Mouse (Mus musculus) lung, postnatal 4 days (tissue): ENCODE measurements around the gene Fam120a.

Source experiments
- DNase-seq, 2 experiments: peaks; one replicate each; pipeline ENCODE4 v3.0.0; 2021

Fam120a gene

DNA sequence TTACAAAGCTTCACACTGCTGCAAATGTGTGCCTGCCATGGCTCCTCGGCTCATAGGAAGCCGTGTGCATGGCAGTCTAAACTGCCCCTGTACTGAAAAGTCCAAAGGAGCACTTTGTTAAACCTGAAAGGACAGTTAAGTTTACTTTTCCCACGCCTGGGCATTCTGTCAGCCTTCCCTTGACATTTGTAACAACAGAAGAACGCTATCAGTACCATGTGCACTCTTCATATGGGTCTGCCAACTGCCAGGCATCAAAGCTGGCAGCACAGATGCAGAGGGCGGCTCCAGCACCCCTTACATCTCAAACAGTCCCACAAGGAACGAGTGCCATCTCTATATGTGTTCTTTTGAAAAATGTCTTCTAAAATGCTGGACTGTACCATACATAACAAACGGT, 56.4 kb downstream of the Fam120a start:
- DNase-seq: no peak

DNA sequence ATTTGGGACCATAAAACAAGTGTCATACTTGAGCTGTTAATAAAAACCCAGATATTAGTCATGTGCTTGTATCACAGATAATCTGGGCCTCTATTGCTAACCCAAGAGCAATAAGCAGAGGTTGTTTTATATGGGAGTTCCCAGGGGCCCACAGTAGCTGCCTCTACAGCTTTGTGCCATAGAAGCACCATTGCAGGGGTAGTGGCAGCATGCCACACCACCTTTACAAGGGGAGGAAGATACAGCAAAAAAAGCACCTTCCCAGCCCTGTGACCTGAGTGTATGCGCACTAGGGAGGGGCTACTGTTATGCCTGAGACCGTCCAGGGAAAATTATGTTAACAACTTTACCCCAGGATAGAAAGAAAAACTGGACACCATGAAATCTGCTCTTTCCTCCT, 62.4 kb downstream of the Fam120a start:
- DNase-seq: no peak

DNA sequence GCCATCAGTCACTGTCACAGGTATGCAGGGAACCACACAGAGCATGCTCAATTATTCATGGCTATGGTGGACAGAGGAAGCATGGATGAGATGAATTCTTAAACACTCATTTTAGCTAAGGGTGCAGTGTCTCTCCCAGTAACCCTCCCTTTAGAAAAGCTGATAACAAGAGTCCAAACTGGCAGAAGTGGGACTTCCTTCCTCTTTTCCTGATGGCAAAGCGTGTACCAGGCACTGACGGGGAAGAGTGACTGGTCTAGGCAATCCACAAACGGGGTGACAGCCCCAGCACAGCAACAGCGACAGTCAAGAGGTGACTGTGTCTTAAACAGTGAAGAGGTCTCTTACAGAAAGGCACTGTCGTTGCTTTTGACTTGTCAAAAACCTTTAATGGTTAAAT, 72.4 kb downstream of the Fam120a start:
- DNase-seq: no peak

DNA sequence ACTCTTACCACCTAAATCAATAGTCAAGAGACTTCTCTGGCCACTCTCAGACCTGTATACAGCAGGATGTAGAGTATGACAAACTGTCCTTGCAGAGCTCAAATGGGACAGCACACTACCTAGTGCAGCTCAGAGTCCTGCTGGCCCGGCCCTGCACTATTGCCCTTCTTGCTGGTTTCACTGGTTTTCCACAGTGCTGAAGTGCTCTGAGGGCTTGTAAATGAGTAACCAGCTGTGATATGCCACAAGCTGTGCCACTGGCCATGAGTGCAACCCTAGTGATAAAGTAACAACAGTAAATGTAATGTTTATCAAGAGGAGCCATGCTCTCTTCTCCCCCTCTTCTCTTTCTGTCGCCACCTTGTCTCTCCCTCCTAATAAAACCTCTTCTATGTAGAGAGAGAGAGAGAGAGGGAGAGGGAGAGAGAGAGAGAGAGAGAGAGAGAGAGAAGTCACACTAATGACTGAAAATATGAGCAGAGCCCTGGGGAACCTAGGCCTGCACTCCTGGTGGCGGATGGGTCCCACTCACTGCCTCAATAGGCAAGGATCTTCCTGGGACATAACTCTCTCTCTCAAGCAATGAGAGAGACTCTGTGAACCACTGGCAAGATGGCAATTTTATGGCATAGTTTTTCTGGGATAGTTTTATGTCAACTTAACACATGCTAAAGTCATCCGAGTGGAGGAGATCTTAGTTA, 77.4 kb downstream of the Fam120a start:
- peak in 1 of 2 experiments; percentile 31 for DNase-seq

DNA sequence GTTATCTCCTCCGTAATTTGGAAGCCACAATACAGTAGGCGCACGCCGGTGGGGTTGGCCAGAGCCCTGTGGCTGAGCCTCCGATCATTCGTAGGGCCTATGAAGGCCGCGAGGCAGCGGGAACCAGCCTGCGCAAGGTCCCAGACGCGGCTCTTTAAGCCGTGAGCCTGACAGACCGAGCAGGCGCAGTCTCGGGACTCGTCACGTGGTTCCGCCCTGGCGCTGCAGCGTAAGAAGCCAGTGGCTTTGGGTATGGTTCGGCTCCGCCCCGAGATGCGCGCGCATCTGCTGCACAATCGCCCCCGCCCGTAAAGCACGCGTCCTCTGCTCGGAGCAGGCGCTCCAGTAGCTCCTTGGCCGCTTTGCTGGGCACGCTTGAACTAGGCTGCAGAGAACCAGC, 89.3 kb downstream of the Fam120a start:
- peak; percentile 99 for DNase-seq

DNA sequence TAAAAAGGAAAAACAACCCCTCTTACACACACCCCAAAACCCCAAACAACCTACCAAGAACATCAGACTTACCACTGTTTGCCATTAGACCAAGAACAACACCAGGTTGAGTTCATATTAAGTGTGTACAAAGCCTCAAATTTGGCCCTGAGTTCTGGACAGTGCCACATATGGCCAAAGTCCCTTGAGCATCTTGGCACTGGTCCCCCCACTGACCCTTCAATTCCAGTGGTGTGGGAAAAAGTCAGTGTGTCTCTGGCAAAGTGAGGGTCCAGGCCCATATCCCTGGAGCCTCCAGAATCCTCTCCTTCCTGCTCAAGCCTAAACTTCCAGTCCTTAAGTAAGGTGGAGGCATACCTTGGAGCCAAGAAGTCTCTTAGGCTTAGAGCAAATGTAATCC, 90.0 kb downstream of the Fam120a start:
- no peak for DNase-seq

DNA sequence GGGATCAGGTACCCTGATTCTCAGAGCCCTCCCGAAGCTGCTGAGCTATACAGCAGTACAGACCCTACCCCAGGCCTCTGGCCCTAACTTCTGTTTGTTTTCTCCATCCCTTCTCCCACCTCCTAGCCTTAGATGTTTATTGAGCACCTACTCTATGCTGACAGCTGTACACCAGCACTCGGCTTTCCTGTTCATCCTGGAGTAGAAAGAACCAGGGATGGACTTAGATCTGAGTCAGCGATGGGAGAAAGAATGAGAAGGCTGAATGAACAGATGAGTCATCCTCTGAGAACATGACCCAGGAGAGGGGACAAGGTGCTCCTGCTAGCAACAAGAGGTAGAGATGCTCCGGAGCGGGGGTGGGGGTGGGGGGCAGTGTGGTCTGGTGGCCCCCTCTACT, 95.1 kb downstream of the Fam120a start:
- DNase-seq: no peak

DNA sequence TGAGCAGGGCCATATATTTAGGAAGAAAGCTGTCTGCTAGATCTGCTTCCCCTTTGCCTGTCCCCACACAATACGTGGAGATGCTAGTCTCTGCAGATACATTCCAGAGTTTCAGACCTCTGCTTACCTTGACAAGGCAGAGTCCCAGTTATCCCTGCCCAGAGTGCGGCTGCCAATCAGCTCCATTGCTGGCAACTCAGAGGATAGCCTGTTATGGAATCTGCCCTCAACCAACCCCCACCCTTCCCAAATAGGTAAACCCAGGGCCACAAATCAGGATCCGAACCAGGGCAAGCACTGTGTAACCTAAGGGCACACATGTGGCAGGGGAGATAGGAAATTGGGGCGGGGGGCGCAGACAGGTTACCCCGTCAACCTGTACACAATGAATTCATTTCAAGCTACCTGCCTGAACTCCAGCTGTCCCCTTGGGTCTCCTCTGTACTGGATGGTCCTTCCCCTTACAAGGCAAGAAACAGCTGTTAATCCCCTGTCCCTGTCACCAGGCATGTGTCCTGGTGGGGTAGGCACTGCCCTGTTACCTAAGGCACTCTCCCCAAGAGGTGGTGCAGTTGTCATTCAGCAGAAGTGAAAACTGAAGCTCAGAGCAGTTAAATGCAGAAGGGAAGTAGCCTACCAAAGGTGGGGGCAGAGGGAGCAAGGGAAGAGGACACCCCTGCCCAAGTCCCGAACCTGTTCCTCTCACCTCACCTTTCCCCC, 95.8 kb downstream of the Fam120a start:
- DNase-seq: peak; percentile 25 to 32

DNA sequence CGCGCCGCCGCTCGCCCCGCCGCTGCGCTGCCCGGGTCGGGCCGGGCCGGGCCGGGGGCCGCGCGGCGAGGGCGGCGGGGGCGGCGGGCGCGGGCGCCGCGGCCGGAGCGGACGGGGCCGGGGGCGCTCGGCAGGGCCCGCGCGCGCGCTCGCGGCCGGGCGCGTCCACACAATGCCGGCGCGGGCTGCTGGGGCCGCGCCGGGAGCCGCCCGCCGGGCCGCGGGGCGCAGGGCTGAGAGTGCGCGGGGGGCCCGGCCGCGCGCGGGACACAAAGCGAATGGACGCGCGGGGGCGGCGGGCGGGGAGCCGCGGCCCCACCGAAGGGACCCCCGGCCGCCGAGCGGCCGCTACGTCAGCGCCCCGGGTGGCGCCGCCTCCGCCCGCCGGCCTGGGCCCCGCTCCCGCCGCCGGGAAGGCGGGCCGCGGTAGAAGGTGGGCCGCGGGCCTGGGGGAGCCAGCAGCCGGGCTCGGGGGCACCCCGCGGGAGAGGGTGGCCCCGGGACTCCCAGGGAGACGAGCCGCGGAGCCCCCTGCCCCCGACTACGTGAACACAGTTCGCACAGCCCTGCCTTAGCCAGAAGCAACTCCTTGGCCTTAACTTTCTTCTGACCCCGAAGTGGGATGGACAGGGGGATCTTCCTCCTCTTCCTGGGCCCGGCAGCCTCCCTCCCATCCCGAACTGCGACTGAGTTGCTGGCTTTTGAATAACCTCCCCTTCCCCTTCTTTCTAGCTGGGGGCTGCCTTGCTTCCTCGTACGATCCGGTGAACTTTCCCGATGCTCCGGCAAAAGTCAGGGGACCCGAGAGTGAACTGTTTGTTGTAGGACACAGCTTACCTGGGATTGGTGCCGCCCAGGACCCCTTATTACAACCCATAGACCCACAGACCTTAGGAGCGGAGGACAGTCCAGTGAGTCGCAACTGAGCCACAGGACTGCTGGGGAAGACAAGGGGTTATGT, 96.8 kb downstream of the Fam120a start, which contains the start of gene Phf2:
Phf2 (minus strand) TSS at position 349 of the 961 bp plus-strand sequence.
- DNase-seq: peak; percentile 69 to 72

DNA sequence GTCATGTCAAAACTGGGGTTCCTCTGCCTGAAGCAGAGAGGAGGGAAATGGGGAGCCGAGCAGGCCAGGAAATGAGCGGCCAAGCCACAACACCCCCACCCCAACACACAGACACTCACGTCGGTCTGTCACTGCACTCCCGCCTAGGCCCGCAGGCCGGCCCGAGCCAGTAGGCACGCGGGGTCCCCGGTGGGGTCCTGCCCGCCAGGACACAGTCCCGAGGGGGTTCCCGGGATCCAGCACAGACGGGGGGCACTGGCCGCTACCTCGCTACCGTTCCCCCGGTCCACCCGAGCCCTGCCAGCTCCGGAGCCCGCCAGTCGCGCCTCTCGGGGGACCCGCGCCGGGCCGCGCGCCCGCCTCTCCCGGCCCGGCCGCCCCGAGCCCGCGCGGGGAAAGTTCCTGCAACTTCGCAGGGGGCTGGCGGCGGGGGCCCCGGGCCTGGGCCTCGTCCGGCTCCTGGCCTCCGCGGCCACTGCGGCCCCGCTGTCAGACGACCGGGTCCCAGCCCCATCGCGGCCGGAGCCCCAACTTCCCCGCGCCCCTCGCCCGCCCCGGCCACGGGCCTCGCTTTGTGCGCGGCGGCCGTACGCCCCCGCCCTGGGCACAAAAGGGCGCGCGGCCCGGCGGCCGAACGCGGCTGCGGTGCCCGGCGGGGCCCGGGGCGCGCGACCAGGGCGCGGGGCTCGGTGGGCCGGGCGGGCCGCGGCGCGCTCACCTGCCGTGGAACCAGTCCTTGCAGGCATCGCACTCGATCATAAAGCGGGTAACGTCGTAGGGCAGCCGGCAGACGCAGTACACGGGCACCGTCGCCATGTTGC, 97.7 kb downstream of the Fam120a start:
- peak; percentile 70 to 74 for DNase-seq

DNA sequence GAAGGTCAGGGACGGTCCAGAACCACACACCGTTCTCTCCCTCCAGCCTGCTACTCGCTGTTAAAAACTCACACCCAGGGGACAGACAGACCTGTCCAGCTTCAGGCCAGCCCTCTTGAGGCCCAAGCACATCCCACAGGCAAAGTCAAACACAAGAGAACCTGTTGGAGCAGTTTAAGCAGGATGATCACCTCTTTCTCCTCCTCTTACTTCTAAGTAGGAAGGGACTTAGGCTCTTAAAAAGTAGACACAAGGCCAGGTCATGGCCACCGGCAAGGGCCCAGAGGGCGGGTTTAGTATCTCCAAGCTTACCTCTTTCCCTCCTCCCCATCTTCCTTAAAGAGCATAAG, 98.2 kb downstream of the Fam120a start:
- DNase-seq: peak in 1 of 2 experiments; percentile 56

DNA sequence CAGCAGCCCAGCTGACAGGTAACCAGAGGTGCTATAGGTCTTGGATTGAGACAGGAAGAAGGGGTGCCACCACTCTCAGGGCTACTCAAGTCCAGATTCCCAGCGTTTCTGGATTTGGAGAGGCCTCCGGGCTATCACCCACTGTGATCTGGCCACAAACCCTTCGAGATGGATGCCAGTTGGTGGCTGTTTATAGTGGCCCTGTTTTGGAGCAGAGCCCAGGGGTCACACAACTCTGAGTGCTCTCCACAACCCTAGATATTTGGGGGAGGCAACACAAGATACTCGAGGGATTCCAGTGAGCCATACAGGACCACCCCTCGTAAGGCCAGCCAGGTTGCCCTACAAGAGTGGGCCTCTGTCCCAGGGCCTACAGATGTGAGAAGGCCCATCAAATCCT, 98.7 kb downstream of the Fam120a start:
- DNase-seq: peak in 1 of 2 experiments; percentile 15

DNA sequence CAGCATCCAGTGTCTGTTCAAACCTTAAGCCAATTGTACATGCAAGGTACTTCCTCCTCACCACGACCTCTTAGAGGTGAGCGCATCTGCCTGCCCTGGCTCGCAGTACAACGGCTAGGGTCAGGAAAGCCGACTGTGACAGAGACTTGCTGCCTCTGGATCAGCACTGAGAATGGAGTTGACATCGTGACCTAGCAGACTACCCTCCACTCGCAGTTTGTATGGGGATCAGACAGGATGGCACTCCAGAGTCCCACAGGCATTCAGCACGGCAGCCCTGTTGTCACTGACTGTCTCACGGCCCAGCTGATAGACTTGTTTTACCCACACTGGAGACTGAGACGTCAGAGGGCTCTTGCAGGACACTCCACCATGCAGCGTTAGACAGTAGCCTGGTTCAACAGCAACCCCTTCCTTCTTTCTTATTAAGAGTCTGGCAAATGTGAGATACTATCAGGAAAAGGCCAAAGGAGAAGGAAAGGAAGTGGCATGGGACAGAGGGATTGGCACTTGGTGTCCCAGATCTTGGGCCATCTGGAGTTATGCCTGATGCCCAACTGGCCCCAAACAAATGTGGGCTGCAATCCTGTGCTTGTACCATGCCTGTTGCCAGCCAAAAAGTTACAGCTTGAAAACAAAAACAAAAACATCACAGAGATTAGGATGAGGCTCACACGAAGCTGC, 103.0 kb downstream of the Fam120a start:
- peak in 1 of 2 experiments; percentile 20 for DNase-seq

DNA sequence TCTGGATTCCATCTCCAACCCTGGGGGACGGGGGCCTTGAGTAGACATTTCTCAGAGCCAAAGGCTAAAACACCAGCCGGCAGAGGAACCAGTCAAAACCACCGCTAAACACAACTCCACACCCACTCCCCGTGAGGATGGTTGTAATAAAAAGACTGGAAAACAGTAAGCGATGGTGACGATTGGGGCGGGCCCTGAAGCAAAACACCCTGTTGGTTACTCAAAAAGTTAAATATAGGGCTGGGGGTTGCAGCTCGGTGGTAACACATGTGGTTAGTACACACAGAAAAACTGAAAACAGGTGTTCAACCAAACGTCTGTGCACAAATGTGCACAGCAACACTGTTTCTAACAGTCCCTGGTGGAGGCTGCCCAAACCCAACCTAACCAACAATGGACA, 104.3 kb downstream of the Fam120a start:
- DNase-seq: no peak

DNA sequence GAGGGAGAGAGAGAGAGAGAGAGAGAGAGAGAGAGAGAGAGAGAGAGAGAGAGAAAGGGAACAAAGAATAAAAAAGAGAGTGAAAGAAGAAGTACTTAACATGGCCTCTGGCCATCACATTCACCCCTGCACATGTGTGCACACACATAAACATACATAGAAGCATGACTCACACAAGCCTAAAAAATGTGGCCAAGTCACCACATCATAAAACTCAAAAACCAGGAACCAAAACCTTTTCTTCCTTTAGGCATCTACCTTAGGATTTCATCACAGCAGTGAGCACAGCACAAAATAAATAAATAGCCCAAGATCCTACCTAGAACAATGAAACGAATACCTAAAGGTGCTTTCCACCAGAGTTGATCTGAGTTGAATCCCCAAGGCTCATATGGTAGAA, 105.9 kb downstream of the Fam120a start:
- DNase-seq: no peak

DNA sequence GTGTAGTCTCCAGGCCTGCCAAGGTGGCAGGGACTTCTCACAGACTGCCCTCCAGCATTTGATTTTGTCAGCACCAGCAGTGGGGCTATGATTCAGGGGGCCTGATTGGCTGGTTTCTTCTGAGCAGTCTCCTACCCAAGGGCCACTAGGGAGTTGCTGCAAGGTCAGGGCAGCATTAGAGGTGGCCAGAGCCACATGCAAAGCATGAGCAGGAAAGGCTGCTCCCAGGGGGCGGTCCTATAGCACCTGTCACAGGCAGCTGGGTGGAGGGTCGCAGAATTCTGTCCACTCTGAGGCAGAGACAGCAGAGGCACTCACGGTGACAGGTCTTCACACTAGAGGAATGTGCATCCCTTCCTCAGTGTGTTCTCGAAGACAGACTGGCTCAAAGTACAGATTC, 109.0 kb downstream of the Fam120a start:
- DNase-seq: no peak

DNA sequence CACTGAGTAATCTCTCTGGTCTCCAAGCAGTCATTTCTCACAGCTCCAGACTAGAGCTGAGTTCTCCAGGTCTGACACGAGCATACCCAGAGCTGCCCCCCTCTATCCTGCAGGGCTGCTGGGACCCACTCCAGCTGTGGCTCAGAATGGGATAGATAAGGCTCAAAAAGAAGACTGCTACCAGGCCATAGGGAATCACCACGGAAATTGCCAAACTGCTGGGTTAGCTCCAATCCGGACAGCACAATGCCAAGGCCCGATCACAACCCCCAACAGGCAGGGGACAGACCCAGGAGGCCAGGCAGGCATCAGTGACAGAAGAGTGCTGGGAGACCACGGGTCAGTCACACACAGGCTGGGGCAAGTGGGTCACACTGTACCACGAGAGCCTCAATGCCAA, 109.8 kb downstream of the Fam120a start:
- DNase-seq: peak in 1 of 2 experiments; percentile 70

DNA sequence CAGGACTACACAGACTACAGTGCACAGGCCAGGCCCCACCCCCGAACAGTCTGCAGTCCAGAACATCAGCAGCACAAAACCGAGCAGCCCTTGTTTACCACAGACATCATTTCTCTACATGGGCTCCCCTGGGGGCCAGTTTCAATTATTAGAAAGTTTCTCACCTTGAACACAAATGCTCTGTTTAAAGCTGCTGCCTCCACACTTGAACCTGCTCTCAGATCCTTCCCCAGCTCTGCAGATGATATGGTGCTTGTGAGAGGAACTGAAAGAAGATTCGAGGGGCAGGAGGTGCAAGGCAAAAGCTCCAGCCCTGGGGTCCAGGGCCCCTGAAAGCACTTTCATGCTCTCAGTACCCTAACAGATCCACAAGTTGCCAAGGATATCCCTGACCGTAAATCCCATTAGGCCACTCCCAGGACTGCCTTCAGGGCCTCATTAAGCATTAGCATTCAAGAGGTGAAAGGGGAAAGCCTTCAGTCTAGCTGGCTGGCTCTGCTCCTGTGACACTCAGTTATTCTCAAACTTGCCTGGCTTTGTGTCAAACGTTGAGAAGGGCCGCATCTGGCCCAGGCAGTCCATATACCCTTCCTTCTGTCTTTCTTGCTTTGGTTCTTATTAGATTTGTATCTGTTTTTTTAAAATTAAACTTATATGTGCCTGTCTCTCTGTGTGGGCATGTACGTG, 110.4 kb downstream of the Fam120a start:
- DNase-seq: peak; percentile 51 to 73

DNA sequence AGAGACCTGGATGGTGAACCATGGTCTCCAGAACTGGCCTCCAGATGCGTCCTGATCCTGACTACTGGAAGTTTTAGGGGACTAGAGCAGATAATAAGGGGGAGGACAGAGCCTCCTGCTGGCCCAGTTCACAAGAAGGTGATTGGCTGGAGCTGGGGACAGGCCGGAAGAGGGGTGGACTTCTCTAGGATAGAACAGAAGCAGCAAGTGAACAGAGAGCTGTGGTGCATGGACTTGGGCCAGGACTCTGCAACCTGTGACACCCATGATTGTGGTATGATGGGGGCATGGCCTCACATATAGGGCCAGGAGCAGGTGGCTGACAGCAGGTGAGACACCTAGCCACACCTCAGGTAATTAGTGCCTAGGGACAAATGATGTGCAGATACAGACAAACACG, 113.9 kb downstream of the Fam120a start:
- no peak for DNase-seq

DNA sequence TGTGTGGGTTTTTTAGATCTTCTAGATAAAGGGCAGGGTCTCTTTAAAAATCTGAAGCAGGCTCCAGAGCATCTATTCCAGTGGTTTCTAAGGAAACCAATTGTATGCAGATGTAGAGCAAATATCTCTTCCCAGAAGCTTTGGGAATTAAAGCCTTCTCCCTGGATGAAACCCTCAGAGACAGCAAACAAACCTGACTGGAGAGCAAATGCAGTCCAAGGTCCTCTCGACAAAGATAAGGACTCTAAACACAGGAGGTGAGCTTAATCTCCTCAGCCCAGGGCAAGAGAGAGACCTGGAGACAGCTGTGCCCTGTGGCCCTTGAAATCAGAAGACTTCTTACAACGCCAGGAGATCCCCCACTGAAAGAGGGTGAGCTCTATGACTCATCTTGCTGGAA, 114.3 kb downstream of the Fam120a start:
- no peak for DNase-seq

DNA sequence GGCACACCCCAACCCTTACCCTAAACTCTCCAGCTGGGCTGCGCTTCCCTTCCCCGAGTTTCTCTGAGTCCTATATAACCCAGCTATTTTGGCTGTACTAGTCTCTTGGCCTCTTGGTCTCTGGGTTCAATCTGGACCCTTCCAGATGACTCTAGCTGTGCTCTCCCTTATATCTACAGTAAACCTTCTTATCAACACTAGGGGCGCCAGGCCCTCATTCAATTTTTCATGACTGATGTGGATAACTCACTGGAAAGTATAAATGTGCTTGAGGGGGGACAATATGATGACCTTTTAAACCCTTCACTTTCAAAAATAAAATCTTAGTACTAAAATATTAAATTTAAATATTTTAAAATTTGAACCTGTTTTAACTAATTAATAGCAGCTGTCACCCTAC, 115.0 kb downstream of the Fam120a start:
- no peak for DNase-seq
